Mouse (Mus musculus): ENCODE measurements around the gene Gpr176. TPM values are rescaled to one million over a fixed set of nuclear protein-coding genes. Genes with fewer than 3 reads are reported as not detected.
A peak's percentile ranks its signal among the peaks of the same experiment; 100 is the strongest.

Gene Gpr176
- polyA plus RNA-seq, 1 experiment from 2014 or later: 2.1 TPM

DNA sequence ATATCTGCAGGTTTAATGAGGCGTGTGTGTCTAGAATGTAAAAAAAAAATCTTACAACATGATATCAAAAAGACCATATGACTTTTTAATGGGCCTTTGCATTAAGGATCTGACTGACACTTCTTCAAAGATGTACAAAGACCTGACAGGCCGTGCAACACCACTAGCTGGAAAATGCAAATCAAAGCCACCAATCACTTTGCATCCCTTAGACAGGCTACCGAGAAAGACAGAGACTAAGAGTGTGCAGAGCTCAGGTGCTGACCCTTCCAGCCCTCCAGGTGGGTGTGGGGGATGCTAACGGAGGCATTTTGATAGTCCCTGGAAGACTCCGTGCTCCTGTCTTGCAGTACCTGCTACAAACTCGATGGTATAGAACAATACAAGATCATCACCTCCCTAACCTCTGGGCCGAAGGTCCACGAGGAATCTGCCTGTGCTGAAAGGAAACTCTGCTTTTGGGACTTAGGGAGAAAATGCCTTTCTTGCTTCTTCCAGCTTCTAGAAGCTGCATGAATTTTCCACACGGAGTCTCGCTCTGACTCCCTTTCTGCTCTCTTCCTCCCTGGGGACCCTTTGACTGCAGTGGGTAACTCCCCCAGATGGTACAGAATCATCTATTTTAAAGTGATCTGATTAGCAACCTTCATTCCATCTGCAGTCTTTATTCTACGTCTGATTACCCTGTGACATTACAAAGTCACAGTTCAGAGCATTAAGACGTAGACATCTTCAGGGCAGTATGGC is 57.4 kb downstream of the Gpr176 start:
- Histone ChIP-seq H3K4me1 (replicated peaks) (peaks cover 5% of the 10 kb centered on the region), H3K4me3 (replicated peaks) (no peak overlapping the region), H3K9me3 (no peaks in the 10 kb centered on the region), H3K27me3 (no peaks in the 10 kb centered on the region), H3K36me3 (no peaks in the 10 kb centered on the region), H3K9ac (replicated peaks) (no peak overlapping the region), H3K27ac (no peak overlapping the region), H3K4me2 (replicated peaks) (no peak overlapping the region)
- ATAC-seq: no peak
- WGBS: 85% methylated on average over 12 of the region's 12 CpGs

DNA sequence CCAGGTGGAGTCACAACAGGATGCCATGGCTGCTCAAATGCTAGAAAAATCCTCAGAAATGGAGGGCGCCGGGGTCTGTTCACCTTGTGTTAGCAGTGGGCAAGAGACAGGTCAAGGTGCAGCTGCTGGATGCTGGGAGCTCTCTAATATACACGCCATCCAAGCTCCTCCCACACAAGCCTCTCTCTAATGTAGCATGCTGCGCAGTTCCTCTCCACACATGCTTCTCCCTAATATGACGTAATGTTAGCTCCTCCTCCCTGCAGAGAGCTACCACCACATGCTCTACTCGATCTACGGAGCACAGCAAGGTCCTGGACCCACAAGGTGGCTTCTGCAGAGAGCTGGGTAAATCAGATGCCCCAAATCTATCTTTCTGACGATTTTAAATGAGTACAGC is 65.7 kb downstream of the Gpr176 start:
- WGBS: 77% methylated on average over 8 of the region's 8 CpGs
- ATAC-seq: 0 out of 2 replicates have a peak, but pooled peaks have one; percentile 24
- Histone ChIP-seq H3K27me3 (no peaks in the 10 kb centered on the region), H3K9me3 (no peaks in the 10 kb centered on the region), H3K4me1 (replicated peaks) (no peaks in the 10 kb centered on the region), H3K27ac (no peak overlapping the region), H3K4me3 (replicated peaks) (no peak overlapping the region), H3K4me2 (replicated peaks) (no peak overlapping the region), H3K9ac (replicated peaks) (no peak overlapping the region), H3K36me3 (no peaks in the 10 kb centered on the region)

DNA sequence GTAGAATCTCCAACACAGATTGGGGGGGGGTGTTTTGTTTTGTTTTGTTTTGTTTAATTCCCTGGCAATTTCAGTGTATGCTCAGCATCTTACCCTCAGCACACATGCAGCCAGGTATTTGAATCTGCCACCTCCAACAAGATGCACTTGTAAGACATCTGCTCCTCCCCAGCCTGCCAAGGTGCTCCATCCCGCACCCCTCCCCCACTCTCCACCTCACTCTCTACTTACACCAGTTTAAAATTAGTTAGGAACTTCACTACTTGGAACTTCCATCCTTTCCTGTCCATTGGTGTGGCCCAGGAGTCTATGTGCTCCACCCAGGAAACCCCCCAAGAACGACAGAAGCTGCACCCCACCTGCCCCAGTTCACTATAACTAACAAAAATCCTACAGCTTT is 66.3 kb downstream of the Gpr176 start:
- H3K27me3 ChIP-seq: no peaks in the 10 kb centered on the region
- no peaks in the 10 kb centered on the region for H3K4me1 ChIP-seq (replicated peaks)
- no peaks in the 10 kb centered on the region for H3K9me3 ChIP-seq
- no peaks in the 10 kb centered on the region for H3K36me3 ChIP-seq
- WGBS: 80% methylated on average over 2 of the region's 2 CpGs
- no peak overlapping the region for H3K4me2 ChIP-seq (replicated peaks)
- no peak overlapping the region for H3K27ac ChIP-seq
- H3K4me3 ChIP-seq (replicated peaks): no peak overlapping the region
- no peak overlapping the region for H3K9ac ChIP-seq (replicated peaks)
- ATAC-seq: no peak

DNA sequence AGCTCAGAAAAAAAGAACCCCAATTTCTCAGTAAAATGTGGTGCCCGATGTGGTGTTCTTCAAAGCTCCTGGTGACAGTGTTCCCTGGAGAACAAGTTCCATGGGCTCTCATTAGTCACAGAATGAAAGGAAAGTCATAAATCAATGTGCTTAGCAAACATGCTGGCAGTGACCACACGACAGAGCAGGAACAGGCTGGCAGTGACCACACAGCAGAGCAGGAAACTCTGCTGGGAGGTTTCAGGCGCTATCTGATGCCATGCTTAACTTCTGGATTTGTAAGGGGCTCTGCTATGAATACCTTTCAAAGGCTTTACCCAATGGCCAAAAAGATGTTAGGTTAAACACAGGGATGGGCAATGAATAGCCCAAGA is 66.7 kb downstream of the Gpr176 start:
- Histone ChIP-seq H3K27ac (no peak overlapping the region), H3K4me3 (replicated peaks) (no peak overlapping the region), H3K36me3 (no peaks in the 10 kb centered on the region), H3K4me1 (replicated peaks) (no peaks in the 10 kb centered on the region), H3K9ac (replicated peaks) (no peak overlapping the region), H3K9me3 (no peaks in the 10 kb centered on the region), H3K4me2 (replicated peaks) (no peak overlapping the region), H3K27me3 (no peaks in the 10 kb centered on the region)
- ATAC-seq: no peak
- 67% methylated on average over 3 of the region's 3 CpGs for WGBS

DNA sequence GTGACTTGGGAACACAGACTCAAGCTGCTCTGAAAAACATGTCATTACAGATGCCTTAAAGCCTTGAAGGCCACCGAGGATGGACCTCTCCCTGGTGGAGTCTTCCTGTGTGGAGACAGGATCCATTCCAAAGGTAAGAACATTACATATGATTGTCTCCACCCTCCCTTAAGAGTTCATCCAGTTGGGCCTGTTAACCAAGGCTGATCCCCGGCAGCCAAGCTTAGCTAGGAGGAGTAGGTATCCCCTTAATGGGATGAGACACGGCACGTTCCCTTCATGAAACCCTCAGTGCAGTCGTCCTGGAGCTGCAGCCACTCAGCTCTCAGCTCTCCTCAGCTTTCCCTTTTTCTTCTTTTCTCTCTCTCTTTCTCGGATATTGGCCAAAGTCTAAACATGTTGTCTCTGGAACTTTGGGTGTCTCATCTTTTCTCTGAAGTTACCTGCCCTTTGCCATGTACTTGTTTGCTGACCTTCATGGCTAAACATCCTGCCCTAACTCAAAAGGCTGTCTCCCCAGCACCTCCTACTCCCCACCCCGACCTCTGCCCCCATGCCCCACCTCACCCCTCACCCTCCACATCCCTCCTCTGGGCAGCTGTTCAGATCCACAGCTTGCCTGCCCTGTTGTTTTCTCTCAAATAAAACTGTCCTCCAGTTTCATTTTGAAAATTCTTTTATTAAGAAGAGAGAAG is 67.2 kb downstream of the Gpr176 start:
- H3K4me1 ChIP-seq (replicated peaks): no peaks in the 10 kb centered on the region
- WGBS: 67% methylated on average over 7 of the region's 7 CpGs

DNA sequence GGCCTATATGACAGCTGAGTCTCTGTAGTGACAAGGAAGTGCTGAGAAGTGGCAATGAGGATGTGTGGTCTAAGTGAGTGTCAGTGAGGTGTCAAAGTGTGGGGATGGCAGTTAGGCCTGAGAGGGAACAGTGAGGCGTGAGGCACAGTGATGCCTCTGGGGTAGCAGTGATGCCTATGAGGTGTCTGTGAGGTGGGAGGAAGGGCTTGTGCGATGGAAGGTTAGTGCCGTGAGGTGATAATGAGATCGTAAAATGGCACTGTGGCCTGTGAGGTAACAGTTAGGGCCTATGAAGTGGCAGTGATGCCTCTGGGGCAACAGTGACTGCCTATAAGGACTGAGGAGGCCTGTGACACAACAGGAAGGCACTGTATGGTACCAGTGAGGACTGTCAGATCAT is 69.8 kb downstream of the Gpr176 start:
- ATAC-seq: no peak
- H3K9ac ChIP-seq (replicated peaks): no peak overlapping the region
- H3K36me3 ChIP-seq: no peaks in the 10 kb centered on the region
- no peak overlapping the region for H3K4me2 ChIP-seq (replicated peaks)
- H3K4me1 ChIP-seq (replicated peaks): no peaks in the 10 kb centered on the region
- H3K27ac ChIP-seq: no peak overlapping the region
- H3K4me3 ChIP-seq (replicated peaks): no peak overlapping the region
- WGBS: 80% methylated on average over 4 of the region's 4 CpGs
- no peaks in the 10 kb centered on the region for H3K9me3 ChIP-seq
- H3K27me3 ChIP-seq: no peaks in the 10 kb centered on the region

More for the DNA sequence above, 67.2 kb downstream of the Gpr176 start:
- H3K27ac ChIP-seq: no peak overlapping the region
- no peak overlapping the region for H3K4me3 ChIP-seq (replicated peaks)
- no peaks in the 10 kb centered on the region for H3K27me3 ChIP-seq
- H3K36me3 ChIP-seq: no peaks in the 10 kb centered on the region
- H3K9ac ChIP-seq (replicated peaks): no peak overlapping the region
- H3K4me2 ChIP-seq (replicated peaks): no peak overlapping the region
- H3K9me3 ChIP-seq: no peaks in the 10 kb centered on the region
- no peak for ATAC-seq

DNA sequence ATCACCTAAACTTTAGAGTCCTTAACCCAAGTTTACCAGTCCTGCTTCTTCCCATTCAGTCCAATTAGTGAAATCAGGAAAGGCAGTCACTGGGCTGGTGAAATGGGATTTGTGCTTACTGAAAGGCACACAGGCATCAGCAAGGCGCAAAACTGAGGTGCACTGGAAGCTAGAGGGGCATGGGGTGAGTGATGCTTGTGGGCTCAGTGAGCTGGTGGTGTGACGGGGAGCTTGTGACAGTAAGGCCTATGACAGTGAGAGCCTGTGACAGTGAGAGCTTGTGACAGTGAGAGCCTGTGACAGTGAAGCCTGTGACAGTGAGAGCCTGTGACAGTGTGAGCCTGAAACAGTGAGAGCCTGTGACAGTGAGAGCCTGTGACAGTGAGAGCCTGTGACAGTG is 71.6 kb downstream of the Gpr176 start:
- H3K36me3 ChIP-seq: no peaks in the 10 kb centered on the region
- H3K4me1 ChIP-seq (replicated peaks): no peaks in the 10 kb centered on the region
- H3K4me3 ChIP-seq (replicated peaks): no peak overlapping the region
- no peaks in the 10 kb centered on the region for H3K27me3 ChIP-seq
- H3K27ac ChIP-seq: no peak overlapping the region
- WGBS: 77% methylated on average over 2 of the region's 2 CpGs
- no peaks in the 10 kb centered on the region for H3K9me3 ChIP-seq
- no peak overlapping the region for H3K4me2 ChIP-seq (replicated peaks)
- no peak overlapping the region for H3K9ac ChIP-seq (replicated peaks)
- ATAC-seq: no peak

DNA sequence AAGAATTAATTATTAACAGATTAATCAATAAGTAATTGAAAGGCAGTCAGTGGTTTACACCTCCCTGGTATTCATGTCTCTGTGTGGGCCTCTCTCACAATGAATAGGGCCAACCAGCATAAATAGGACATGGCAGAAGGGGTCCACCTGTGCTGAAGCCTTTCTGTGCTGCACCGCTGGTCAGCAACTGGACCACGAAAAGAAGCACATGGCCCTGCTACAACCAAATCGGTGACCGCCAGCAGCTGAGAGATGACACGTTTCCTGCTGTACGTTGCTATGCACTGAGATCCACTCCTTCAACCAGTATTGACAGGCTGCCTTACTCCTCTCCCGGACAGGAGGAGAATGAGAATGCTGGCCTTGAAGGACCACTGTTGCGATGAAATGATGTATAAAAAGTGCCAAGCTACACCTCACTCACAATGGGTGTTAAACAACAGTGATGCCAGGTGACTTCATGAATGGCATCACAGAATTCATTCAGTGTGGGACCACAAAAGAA is 72.1 kb downstream of the Gpr176 start:
- Histone ChIP-seq H3K36me3 (no peaks in the 10 kb centered on the region), H3K4me3 (replicated peaks) (no peak overlapping the region), H3K27me3 (no peaks in the 10 kb centered on the region), H3K9me3 (no peaks in the 10 kb centered on the region), H3K9ac (replicated peaks) (no peak overlapping the region), H3K27ac (no peak overlapping the region), H3K4me1 (replicated peaks) (no peaks in the 10 kb centered on the region), H3K4me2 (replicated peaks) (no peak overlapping the region)
- ATAC-seq: no peak
- 70% methylated on average over 8 of the region's 8 CpGs for WGBS

DNA sequence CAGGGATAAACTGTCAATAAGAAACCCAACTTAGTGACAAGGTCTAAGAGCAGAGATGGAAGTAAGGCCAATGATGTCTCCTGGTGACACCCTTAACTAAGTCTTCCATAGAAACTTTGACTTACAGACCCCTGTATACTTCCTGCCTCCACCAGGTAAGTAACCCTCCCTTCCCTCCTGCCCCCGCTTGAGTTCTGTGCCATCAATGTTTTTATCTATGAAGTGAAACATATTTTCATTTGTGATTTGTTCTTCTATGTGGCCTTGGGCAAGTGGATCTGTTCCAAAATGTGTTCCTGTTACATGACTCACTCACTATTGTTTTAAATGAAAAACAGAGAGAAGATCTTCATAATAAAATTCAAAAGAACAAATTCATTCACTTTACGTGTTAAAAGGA is 73.2 kb downstream of the Gpr176 start:
- no peak for ATAC-seq
- Histone ChIP-seq H3K9ac (replicated peaks) (no peak overlapping the region), H3K27me3 (no peaks in the 10 kb centered on the region), H3K4me2 (replicated peaks) (no peak overlapping the region), H3K36me3 (no peaks in the 10 kb centered on the region), H3K4me1 (replicated peaks) (no peaks in the 10 kb centered on the region), H3K27ac (no peak overlapping the region), H3K4me3 (replicated peaks) (no peak overlapping the region), H3K9me3 (no peaks in the 10 kb centered on the region)
- 89% methylated on average over 2 of the region's 2 CpGs for WGBS

DNA sequence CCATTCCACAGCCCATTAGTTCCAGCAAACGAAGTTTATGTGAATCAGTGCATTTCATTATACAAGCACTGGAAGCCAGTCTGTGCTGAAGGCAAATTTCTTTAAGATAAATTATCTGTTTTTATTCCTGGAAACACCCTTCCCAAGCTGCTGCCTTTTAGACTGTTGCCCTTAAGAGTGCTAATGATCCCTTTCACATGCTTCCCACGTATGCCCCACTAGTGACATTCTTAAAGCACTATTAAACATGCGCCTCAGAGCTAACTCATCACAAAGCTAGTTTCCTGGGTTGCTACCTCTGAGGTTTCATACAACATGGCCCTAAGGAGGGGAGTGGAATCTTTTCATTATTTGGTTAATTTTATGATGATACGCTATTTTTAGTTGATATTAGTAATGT is 74.6 kb downstream of the Gpr176 start:
- Histone ChIP-seq H3K27ac (no peak overlapping the region), H3K36me3 (no peaks in the 10 kb centered on the region), H3K4me3 (replicated peaks) (no peak overlapping the region), H3K9ac (replicated peaks) (no peak overlapping the region), H3K4me2 (replicated peaks) (no peak overlapping the region), H3K4me1 (replicated peaks) (peaks cover 8% of the 10 kb centered on the region; the same call in 1 of the 2 replicates), H3K9me3 (no peaks in the 10 kb centered on the region), H3K27me3 (no peaks in the 10 kb centered on the region)
- WGBS: 70% methylated on average over 4 of the region's 4 CpGs
- ATAC-seq: no peak

DNA sequence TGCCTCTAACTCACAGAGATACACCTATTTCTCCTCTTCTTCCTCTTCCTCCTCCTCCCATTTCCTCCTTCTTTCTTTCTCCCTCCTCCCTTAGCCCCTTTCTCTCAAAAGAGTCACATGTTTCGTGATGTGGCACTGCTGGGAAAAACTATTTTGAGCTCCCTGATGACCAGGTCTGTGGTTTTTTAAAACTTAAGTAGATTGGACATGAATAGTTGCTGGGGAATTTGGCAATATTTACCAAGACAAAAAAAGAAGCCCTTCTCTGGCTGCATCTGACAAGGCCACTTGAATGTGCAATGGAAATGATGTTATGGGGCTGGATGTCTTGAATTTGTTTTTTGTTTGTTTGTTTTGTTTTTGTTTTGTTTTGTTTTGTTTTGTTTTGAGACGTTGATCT is 75.3 kb downstream of the Gpr176 start:
- 85% methylated on average over 2 of the region's 2 CpGs for WGBS
- Histone ChIP-seq H3K36me3 (no peaks in the 10 kb centered on the region), H3K9me3 (no peaks in the 10 kb centered on the region), H3K27ac (no peak overlapping the region), H3K4me3 (replicated peaks) (no peak overlapping the region), H3K4me2 (replicated peaks) (no peak overlapping the region), H3K27me3 (no peaks in the 10 kb centered on the region), H3K9ac (replicated peaks) (no peak overlapping the region), H3K4me1 (replicated peaks) (peaks cover 11% of the 10 kb centered on the region; the same call in 1 of the 2 replicates)
- ATAC-seq: no peak

DNA sequence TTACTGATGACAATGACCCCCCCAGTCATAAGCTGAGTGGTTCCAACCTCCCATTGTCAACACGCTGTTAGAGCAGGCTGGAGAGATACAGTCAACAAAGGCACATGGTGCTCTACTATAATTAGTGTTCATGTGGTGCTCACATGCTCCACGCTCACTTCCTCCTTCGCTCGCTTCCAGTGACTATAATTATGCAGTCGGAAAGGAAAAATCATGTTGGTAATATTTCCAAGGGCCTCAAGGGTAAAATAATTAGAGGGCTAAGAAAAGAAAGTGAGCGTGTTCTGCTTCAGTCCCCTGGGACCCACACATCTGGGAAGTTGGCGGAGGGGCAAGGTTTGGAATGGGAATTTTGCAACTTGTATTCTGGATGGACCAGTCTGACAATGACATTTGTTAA is 77.7 kb downstream of the Gpr176 start:
- Histone ChIP-seq H3K9ac (replicated peaks) (no peak overlapping the region), H3K27me3 (no peaks in the 10 kb centered on the region), H3K4me2 (replicated peaks) (no peak overlapping the region), H3K36me3 (no peaks in the 10 kb centered on the region), H3K4me3 (replicated peaks) (no peak overlapping the region), H3K27ac (no peak overlapping the region), H3K4me1 (replicated peaks) (peaks cover 11% of the 10 kb centered on the region; the same call in 1 of the 2 replicates), H3K9me3 (no peaks in the 10 kb centered on the region)
- WGBS: 83% methylated on average over 7 of the region's 7 CpGs
- ATAC-seq: no peak

Data from midbrain, embryonic 13.5 days (tissue).